Mouse (Mus musculus): ENCODE results near the gene Magi2.

DNA sequence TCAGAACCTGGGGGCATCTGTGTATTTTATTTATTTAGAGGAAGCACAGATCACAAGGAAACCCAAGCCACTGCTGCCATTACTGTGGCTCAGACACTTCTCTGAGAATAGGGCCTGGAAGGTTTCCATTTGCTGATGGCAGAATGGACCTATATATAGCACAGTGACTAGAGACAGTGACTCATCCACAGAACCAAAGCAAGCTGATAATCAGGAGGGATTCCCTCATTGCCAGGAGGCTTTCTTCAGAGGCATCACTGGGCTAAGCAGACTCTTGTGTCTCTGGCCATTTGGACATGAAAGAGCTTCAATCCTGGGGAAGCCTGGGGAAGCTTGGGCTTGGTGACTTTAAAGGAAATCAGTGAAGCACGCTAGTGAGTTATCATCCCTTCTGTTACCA lies 1445.0 kb downstream of the Magi2 start:
- TF ChIP-seq CTCF (IDR thresholded peaks at IDR 0.05; ENCODE audit: borderline replicate concordance, control insufficient read depth, extremely low read depth, insufficient read depth, low read length, poor library complexity) (no peak), POLR2A (IDR thresholded peaks at IDR 0.05; ENCODE audit: control insufficient read depth, extremely low read depth, insufficient read depth, low read length, poor library complexity) (no peak)

All from thymus, adult 2 months (tissue).